Mouse (Mus musculus) cerebellum, postnatal 14 days (tissue): ENCODE results near the gene Caskin1.
"Not testable (repeated sequence)": the region's sequence is repeated elsewhere in the genome, so short reads cannot be mapped to it uniquely, and the experiment has no call there.

Source experiments
- DNase-seq, 2 experiments: peaks; one replicate each; pipeline ENCODE4 v3.0.0; 2021; ENCODE audit warnings: mixed read lengths in 2 of 2

The Caskin1 gene

DNA sequence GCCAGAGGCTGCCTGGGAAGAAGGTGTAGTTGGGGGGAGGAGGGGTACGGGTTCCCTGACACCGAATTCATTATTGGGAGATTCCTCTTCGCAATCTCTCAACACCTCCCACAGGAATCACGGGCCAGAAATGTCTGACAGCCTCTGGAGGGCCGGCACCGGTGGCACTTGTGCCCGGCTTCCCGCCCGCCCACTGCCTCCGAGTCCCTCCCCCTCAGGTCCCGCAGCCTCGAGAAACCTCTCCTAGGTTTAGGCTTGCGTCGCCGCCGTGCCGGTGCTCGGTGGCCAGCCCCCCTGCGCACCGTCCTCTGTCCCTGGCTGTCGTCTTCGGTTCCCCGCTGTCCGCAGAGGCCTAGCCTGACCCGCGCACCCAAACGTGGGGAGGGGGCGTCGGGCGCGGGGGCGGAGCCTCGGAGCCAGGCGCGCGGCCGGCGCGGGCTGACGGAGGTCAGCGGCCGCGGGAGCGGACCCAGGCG, at the start of gene Caskin1:
TSS of gene Caskin1 (plus strand) at position 416 of the 476 bp plus-strand sequence.
- DNase-seq, result peak; percentile 76 to 77

GRCm38 (mm10) chr17:24440377-24440776, 48.0 kb upstream of the Caskin1 start:
- no peak for DNase-seq

GRCm38 (mm10) chr17:24441148-24441547, 47.3 kb upstream of the Caskin1 start:
- DNase-seq, result peak; percentile 33 to 44

GRCm38 (mm10) chr17:24442107-24442506, 46.3 kb upstream of the Caskin1 start:
- DNase-seq, result no peak

DNA sequence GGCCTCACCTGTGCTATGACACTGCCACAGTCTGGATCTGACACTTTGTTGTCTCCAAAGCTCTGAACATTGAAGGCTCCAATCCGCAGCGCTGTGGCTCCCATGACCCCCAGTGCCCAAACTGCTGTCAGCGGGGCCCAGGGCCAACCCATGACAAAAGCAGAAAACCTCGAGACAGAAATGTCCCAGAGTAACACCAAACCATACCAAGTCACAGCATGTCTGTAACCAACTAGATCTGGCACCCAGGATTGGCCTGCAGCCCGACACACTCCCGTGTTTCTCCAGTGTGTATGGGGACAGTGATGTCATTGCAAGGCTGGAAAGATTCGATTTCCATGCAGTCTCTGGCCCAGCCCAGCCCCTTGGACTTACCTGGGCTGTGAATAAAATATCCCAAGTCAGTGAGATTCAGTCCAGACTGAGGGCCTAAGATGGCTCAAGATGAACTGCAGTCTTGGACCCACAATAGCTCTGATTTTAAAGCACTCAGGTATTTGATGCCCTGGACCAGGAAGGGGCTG, 45.7 kb upstream of the Caskin1 start, which contains the start of gene Dnase1l2:
TSS of gene Dnase1l2 (minus strand) at position 474 of the 524 bp plus-strand sequence.
- peak in 1 of 2 experiments; percentile 26 for DNase-seq

DNA sequence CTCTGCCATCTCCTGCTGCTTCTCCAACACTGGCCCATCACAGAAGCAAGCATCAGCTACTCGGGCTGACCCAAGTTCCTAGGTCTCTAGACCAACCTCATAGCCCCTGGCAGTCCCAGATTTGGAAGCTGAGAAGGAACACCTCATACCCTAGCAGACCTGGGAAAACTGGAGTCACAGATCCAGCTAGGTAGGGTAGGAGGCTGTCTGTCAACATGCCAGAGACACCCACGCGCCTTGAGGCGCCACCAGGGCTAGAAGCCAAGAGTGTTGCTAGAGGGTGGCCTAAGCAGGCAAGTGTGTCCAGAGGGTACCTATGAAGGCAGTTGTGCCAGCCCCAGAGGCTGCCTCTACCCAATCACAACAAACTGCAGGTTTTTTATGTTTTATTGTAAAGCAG, 45.0 kb upstream of the Caskin1 start:
- peak; percentile 62 to 67 for DNase-seq

- DNase-seq, result no peak
Observed at GRCm38 (mm10) chr17:24446590-24446989, 41.8 kb upstream of the Caskin1 start.

DNA sequence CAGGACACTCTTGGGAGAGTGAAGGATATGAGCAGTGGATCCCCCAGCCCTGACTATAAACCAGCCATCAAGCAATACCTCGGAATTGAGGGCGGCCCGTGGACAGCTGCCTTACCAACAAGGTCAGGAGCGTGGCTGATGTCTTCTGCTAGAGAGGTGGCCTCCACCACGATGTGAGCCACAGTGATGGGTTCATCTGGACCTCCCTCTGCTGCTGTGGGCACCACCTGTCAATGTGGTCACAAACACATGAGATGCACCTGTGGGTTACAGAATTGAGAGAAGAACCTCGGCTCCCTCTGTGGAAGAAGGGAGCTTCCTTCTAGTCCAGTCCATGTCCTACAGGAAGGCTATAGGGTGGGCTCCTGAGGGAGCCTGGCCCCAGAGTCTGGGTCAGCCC, 38.9 kb upstream of the Caskin1 start:
- no peak for DNase-seq

DNA sequence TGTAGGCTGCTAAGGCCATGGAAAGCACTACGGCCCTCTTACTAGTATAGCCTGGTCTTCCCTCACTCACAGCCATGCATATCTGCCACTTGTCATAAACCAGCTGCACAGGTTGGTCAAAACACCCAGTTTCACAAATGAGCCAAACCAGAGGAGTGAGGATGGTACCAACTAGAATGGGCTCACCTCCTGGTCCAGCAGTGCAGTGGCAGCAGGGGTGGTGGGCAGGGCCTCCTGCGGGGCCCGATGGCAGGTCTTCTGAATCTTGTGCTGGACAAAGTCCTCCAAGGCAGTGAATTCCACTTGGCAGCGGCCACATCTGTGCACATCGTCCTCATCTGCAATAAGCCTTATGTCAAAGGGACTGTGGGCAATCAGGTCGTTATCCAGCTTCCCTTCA, 37.2 kb upstream of the Caskin1 start:
- DNase-seq, result no peak

DNA sequence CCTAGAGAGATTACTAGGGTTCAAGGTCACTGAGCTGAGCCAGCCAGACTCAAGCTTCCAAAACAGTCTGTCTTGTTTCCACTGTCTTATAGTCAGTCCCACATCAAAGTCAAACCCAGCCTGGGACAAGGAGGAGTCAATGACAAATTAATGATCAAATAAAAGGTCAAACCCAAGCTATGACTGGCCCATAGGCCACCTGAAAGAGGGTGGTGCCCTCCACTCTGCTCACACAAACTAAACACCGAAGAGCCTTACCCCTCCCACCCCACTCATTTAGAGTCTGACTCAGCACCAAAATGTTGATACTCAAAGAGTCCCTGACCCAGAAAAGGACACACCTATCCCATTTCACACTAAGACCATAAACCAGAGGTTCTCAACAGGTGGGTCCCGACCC, 35.0 kb upstream of the Caskin1 start:
- no peak for DNase-seq

DNA sequence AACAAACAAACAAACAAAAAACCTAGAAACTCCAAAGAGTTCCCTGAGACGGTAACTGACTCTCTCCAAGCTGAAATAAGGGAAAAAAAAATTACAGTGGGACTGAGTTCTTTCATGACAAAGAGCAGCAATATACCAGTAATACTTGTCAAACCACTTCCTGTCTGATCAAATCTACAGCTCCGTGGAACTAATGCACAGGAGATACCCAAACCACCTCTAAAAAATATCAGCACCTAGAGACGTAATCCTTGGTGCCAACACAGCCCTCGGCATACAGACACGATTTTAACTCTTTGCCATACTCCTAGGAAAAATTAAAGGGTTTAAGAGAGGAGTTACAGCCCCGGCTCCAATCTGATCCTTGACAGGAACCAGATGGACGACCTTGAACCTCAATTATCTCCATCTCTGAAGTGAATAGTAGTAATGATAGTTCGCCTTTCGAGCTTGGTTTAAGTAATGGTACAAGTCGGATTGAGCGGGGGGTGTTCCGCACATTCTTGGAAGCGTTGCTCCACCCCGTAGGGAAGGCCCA, 34.1 kb upstream of the Caskin1 start:
- no peak for DNase-seq

DNA sequence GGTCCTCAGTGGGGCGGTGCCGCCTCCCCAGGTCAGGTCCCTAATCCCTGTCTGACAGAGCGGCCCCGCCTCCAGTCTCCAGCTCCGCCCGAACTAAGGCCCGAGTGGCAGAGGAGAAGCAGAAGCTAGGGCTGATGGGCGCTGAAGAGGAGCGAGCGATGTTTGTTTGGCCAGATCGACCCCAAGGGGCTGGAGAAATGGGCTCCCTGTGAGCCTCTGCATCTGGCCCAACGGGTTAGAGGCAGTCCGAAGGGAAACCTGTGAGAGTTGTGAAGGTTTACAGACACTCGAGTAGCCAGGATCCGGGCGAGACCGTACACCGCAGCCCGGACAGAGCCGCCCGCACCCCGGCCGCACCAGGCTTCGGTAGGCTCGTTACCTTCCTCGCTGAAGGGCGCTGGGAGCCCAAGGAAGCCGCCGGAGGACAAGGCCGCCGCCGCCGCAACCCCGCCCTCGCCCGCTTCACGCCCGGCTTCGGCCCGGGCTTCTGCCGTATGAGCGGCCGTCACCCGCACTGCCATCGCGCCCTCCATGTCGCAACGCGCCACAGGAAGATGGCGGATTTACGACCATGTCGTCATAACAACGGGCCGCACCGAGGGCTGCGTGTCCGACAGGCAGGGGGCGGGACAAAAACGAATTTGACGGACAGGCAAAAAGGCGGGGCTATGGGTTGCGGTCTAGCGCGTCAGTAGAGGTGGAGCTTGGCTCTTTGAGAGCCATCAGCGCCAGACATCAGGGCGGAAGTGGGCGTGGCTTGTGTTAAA, 33.5 kb upstream of the Caskin1 start:
- peak; percentile 99 for DNase-seq

- not testable (repeated sequence) for DNase-seq
Observed at GRCm38 (mm10) chr17:24455523-24456206, 32.7 kb upstream of the Caskin1 start.

DNA sequence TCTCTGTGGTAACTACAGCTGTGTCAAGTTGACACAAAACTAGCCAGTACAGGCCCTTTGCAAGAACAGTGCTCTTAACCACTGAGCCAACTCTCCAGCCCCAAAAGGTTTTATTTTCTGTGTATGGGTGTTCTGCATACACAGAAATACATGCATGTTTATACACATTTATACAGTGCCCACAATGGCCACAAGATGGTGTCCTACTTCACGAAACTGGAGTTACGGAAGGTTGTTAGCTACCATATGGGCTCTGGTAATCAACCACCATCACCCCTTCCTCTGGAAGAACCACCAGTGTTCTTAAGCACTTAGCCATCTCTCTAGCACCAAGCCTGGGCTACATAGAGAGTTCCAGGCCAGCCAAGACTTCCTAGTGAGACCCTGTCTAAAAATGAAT, 26.8 kb upstream of the Caskin1 start:
- DNase-seq, result peak in 1 of 2 experiments; percentile 64

DNA sequence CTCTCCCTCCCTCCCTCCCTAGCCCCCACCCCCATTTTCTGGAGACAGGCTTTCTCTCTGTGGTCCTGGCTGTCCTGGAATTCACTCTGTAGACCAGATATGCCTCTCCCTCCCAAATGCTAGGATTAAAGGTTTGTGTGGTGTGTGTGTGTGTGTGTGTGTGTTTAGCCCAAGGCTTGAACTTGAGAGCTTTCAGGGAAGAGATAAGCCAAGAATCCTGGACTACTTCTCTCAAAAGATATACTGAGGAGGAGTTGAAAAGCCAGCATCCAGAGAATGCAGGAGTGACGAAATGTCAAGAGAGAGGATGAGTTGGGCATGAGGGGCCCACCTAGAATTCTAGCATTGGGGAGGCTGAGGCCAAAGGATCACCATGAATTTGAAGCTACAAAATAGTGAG, 25.5 kb upstream of the Caskin1 start:
- no peak for DNase-seq

DNA sequence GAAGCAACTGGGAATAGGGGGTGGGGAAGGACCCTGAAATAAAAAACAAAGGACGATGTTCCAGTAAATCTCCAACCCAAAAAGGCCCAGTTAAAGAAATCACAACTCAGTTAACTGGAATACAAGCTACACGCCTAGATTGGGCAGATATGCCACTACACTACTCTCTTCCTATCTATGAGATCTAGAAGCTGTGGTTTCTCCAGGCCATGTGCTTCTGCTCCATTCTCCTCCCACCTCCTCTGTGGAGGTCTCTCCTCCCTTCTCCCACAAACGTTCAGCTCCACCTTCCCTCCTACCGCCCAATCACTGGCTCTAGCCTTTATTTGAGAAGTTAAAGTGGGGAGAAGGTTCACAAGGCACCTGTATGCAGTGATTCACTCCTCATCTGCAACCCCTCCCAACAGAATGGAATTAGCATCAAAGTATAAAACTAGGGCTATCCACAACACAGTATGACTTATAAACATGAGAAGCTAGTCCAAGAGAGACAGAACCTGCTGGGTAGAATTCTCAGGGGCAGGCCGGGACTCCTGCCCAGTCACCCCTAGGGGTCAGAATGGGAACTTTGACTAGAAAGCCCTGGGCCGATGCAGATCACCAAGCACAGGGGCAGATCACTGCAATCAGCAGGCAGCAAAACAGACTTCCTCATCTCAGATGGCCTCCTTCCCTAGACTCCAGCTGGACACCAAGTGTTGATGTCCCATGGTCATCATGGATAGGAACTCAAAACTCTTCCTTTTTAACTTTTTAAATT, 24.8 kb upstream of the Caskin1 start:
- no peak for DNase-seq

GRCm38 (mm10) chr17:24468636-24469246, 19.7 kb upstream of the Caskin1 start:
- DNase-seq, result no peak

GRCm38 (mm10) chr17:24469336-24469909, 19.0 kb upstream of the Caskin1 start:
- no peak for DNase-seq

DNA sequence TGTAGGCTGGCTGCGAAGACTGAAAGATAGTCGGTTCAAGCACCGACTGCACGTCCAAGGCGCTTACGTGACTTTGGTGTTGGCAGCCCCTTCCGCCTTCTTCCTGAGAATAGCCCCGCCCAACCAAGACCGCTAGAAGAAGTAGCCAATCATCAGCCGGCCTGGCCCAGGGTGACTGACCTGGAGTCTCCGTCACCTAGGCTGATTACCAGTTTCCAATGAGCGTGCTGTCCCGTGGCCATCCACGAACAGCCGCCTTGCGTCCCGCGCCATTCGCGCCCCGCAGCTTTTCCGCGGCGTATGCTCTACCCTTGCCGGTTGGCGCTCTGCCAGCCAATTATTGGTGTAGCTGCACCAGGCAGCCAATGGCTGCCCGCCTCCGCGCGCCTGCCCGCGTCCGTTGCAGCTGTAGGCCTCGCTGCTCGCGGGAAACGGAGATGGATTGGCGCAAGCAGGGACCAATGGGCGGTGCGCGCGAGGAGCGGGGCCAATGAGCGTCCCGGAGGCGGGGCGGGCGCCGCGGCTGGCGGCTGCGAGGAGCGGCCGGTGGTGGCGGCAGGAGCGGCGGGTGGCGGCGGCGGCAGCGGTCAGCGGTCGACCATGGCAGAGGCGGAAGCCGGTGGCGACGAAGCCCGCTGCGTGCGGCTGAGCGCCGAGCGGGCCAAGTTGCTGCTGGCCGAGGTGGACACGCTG, 18.3 kb upstream of the Caskin1 start, which contains the start of the genes E4f1 and Pgp:
TSS of gene E4f1 (minus strand) at position 404 of the 693 bp plus-strand sequence.
TSS of gene Pgp (plus strand) at position 483 of the 693 bp plus-strand sequence.
- peak; percentile 100 for DNase-seq

DNA sequence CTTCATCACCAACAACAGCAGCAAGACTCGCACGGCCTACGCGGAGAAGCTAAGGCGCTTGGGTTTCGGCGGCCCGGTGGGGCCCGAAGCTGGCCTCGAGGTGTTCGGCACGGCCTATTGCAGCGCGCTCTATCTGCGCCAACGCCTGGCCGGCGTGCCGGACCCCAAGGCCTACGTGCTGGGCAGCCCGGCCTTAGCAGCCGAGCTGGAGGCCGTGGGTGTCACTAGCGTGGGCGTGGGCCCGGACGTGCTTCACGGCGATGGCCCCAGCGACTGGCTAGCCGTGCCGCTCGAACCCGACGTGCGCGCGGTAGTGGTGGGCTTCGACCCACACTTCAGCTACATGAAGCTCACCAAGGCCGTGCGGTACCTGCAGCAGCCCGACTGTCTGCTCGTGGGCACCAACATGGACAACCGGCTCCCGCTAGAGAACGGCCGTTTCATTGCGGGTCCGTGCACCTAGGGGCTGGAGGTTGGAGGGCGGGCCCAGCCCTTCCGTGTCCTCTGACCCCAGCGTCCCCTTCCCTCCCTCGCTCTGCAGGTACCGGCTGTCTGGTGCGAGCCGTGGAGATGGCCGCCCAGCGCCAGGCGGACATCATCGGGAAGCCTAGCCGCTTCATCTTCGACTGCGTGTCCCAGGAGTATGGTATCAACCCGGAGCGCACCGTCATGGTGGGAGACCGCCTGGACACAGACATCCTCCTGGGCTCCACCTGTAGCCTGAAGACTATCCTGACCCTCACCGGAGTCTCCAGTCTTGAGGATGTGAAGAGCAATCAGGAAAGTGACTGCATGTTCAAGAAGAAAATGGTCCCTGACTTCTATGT, 17.5 kb upstream of the Caskin1 start:
- DNase-seq, result peak; percentile 58 to 67
